Mouse (Mus musculus) ovary, postnatal 36 days (tissue): ENCODE results near the gene Lrrc23.
A peak's percentile ranks its signal among the peaks of the same experiment; 100 is the strongest.

Source experiments
- DNase-seq: peaks from one replicate; pipeline ENCODE4 v3.0.0; 2022; ENCODE audit warnings: low spot score, mixed read lengths

The Lrrc23 gene

DNA sequence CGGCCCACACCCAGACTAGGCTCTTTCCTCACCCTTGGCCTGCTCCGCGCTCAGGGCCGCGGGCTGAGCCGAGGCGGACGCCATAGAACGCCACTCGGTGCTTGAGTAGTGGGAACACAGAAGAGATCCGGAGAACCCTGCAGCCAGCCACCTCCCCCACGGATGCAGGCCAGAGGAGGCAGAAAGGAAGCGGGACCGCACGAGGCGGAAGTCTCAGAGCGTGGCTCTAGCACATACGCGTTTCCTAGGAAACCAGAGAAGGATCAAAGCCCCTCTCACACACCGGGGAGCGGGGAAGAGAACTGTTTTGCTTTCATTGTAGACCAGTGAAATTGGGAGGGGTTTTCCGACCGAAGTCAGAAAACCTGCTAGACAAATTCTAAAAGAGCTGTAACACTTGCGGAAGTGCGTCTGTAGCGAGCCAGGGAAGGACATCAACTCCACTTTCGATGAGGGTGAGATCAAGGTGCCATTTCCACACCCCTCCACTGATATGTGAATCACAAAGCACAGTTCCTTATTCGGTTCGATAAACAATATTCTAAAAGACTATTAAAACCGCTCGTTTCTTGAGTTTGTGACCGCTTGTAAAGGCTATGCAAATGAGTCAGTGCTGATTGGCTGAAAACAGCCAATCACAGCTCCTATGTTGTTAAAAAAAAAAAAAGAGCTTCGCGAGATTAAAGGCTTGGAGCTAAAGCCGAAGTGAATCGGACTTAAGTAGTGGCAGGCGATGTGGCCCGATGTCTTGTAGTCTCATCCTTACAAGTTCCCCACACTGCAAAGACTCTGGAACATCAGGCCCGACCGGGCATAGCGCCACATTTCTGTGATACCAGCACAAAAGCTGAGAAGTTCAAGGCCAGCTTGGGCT is 38.4 kb downstream of the Lrrc23 start, which contains the start of gene Grcc10:
Gene Grcc10 (minus strand): TSS at position 487 of the 874 bp plus-strand sequence.
- peak; percentile 84 for DNase-seq

DNA sequence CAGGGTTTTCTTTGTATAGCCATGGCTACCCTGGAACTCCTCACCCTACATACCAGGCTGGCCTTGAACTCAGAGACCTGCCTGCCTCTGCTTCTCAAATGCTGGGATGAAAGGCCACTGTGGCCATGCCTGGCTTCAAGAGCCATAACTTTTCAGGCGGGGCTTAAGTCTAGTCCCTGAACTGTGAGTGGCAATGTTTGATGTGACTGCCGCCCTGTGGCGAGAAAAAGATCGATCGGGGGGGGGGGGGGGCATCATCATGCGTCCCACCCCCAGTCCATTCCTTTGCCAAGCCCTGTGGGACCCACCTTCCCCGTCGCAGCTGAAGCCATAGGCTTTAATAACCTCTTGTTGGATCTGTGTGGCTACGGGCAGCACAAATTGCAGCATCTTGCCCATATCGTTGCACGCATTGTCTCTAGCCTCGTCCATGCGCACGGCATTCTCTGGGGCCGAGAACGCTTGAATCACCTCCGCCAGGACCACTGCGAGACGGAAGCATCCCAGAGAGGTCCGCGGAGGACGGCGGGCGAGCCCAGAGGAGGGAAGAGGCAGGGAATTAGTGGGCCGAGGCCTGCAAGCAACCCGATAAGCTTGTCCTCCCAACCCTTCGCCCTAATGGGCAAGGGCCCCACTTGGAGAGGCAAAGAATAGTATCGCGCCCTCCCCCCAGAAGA is 39.2 kb downstream of the Lrrc23 start:
- no peak for DNase-seq

DNA sequence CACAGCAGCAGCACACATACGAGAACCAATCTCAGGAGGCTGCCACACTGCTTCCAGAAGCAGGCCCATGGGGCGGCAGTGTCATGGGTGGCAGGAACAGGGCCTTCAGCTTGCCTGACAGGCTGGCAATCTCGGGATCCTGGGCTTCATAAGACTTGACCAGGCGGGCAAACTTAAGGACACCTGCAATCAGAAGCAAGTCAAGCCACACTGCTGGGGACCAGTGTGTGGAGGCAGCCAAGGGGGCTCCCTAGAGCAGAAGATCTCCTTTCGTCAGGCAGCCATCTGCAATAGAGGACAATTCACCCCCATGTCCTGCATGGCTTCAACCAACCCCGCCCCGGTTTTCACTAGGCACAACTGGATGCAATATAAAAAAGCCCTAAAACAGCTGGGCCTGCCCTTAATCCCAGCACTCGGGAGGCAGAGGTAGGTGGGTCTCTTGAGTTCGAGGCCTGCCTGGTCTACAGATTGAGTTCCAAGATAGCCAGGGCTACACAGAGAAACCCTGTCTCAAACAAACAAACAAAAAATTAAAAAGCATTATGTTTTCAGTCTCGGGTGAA is 40.2 kb downstream of the Lrrc23 start:
- DNase-seq: no peak

DNA sequence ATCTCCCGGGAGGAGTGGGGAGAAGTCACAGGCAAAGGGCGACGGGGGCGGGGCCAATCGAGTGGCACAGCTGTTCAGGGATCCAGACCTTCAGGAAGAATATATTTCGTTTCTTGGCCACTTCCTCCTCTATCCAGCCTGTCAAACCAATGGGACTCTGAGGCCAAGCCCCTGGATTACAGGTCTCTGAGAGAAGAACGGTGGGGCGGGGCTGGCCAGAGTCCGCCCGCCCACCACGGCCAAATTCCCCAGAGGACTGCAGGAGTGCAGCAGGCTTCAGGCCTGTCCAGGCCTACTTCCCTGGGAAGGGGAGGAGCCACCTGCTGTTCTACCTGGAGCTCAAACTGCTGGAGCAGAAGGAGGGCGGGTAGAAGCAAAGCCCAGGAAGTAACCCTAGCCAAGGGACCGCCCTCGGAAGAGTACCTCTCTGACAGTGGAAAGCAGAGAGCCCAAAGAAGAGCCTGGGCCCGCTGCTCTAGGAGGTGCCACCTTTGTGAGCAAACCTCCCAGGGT is 41.0 kb downstream of the Lrrc23 start, which contains the start of gene Ptpn6:
Gene Ptpn6 (minus strand): TSS at position 204 of the 513 bp plus-strand sequence.
- DNase-seq: no peak

DNA sequence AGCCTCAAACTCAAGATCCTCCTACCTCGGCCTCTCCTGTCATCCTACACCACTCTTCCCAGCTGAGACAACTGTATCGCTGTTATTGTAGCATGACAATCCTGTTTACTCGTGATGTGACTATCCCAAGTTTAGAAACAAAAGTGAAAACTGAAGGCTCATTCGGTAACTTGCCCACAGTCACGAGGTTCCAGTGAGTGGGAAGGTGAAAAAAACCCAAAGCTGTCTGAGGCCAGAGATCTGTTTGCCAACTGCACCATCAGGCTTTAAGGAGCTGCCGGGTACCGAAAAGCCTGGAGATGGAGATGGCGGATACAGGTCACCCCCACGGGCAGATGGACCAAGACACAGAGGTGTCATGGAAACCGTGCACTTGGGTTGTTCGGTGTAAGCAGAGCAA is 42.5 kb downstream of the Lrrc23 start:
- no peak for DNase-seq

DNA sequence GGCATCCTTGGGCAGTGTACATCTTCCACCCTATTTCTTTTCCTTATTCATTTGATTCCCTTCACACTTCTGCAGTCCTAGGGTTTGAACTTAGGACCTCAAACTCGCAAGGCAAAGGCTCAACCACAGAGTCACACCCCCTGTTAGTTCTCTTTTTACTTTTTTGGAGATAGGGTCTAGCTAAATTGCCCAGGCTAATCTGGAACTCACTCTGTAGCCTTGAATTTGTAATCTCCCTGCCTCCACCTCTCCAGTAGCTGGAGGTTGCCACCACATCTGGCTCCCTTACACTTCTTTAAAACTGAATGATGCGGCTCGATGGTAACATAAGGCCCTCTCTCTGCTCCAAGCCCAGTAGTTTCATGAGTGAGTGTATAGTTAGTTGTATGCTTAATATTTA is 45.1 kb downstream of the Lrrc23 start:
- no peak for DNase-seq

DNA sequence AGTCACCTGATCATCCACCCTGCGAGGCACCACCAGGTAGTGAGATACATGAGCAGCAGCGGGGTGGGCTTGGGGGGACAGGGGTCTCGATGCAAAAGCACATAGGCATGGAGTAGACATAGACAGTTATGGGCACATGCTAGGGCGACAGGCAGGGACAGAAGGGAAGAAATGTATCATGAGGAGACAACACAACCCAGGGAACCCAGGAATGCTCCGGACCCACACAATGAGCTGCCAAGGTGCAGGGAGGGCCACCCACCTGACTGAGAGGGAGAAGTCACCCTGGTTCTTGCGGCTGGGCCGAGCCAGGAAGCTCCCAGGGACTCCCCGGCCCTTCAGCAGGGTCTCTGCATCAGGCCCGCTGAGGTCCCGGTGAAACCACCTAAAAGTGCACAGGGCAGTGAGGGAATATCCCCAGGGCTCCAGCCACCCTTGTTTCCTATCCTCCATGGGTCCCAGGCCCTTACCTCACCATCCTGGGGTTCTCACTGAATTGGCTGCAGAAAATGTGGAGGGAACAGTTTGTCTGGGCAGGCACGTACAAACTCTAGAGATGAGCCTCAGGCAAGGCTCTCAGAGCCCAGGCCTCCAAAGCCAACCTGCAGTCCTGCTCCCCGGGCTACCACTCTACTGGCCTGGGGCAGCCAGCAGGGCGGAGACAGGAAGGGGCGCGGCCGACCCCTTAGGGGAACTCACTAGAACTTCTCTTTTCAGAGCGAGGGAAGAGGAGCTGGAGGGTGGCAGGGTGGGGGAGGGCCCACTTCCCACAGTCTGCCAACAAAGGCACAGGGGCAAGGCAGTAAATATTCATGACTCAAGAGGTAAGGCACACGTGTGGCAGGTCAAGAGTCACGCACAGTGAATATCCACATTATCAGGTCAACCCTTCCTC is 46.8 kb downstream of the Lrrc23 start:
- no peak for DNase-seq

DNA sequence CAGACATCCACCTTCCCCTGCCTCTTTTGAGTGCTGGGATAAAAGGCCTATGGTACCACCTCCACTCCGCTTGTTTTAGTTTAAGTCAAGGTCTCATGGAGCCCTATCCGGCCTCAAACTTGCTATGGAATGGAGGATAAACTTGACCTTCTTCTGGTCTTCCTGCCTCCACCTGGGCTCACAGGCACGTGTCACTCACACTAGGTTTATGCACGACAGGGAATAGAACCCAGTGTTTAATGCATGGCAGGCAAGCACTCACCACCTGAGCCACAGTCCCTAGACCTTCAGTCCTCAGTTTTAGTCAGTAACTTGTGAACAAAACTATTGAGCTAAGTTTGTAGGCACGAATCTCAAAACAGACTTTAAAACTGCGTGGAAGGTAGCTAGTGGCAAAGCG is 48.5 kb downstream of the Lrrc23 start:
- DNase-seq: no peak

DNA sequence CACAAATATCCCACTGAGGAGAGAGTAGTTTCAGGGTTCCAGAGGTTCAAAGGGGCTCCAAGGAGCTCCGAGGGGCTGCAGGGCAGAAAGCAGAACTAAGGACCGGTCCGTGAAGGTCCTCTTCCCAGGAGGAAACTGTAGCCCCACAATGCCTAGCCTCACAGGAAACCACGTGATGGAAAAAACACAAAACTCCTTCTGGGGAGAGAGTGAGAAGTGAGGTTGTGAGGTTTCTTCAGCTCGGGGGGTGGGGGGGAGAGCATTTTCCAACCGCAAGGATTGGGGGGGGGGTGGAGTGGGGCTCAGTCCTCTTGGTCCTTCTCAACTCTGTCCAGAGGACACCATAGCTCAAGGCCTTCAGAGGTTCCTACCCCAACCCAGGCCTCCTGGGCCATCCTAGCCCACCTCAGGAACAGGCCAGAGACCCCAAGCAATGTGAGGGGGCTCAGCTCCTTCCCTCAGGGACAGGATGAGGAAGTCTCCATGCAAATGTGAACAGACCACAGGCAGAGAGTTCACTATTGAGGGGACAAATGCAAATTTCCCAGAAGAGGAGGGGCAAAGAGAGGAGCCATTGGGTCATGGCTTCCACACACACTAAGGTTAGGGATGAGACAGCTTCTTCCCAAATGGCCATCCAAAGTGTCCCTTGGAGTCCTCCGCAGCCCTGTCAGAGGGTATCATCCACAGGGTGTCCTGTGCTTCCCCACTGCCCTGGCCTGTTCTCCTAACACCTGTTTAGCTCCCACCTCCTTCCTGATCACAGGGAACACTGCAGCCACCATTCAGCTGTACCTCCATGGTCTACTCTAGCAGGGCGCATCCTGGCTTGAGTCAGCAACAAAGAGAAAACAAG is 49.4 kb downstream of the Lrrc23 start:
- no peak for DNase-seq

DNA sequence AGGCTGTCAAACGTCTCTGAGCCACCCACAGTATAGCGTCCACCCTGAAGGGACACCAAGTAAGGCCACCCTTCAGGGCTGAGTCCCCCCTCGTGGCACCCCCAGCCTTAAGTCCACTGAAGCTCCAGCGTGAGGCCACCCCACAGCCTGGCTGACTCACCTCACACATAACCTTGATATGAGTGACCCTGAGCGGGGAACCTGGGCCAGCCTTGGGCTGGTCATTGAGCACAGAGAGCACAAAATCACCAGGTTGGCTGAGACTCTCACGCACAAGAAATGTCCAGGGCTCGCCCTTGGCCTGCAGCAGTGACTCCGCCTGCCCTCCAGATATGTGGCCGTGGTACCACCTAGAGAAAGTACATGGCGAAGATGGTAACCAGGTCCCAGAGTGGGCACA is 50.9 kb downstream of the Lrrc23 start:
- no peak for DNase-seq

DNA sequence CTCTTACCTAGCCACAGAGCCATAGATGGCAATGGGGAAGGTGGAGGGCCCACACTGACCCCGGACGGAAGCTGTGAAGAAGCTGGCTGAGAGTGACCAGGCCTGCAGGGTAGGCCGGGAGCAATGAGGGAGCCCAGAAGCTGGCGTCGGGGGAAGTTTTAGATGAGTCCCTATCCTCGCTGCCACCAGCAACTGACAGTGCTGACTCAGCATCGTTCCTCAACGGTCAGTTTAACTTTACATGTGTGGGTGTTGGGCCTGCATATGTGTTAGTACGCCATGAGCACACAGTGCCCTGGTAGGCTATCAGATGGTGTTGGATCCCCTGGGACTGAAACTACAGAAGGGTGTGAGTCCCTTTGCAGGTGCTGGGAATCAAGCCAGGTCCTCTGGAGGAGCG is 55.1 kb downstream of the Lrrc23 start:
- no peak for DNase-seq

DNA sequence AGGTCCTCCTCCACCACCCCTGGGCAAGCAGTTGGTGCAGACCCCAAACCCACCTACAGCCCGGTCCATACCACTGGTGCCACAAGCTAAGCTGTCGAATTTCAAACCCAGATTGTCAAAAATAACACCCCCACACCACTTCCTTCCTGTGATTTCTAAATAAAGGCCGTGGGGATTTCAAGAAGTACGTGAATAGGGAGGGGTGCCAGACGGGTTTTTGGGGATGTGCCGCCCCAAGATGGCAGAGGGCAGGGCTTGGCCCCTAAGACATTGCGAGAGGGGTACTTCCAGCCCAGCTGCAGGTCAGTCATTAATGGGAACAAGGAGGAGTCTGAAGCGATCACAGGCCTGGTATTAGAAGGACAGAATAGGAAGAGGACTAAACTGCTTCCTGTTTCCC is 56.0 kb downstream of the Lrrc23 start:
- DNase-seq: no peak

DNA sequence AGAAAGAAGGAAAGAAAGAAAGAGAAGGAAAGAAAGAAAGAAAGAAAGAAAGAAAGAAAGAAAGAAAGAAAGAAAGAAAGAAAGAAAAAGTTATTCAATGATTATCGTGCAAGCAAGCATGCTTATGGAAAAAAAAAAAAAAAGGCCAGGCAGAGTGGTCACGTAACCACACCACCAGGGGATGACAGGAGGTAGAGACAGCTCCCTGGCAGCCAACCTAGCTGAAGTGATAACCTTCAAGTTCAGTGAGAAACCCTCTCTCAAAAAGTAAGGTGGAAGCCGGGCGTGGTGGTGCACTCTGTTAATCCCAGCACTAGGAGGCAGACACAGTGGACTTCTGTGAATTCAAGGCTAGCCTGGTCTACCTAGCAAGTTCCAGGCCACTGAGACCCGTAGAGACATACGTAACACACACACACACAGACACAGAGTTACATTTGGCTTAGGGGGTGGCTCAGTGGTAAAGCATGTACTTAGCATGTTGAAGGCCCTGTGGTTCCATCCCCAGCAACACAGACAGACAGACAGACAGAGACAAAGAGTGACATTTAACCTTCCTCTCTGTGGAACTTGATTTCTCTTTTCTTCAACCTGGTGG is 56.6 kb downstream of the Lrrc23 start:
- DNase-seq: no peak

DNA sequence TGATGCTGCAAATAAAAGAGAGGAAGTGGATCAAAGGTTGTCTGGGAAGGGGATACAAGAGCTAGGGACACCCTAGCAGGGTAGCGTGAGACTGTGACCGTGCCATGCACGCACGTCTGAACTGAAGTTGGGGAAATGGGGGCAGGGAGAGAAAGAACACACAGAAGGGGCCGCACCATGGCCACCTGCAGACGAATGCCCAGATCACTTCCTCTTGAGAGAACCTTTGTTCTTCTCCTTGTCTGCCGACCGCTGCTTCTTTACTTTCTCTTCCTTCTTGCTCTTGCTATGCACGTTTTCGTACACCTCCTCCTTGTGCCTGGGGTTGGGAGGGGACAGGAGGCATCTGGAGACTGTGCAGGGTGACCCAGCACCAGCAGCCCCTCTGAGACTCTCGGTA is 58.6 kb downstream of the Lrrc23 start:
- no peak for DNase-seq
